Mouse (Mus musculus): ENCODE results near the gene Arhgap15. TPM values are rescaled to one million over a fixed set of nuclear protein-coding genes. Genes with fewer than 3 reads are reported as not detected.

The Arhgap15 gene
- total RNA-seq, 2 experiments from 2014 or later, result 0.82 to 1.0 TPM

DNA sequence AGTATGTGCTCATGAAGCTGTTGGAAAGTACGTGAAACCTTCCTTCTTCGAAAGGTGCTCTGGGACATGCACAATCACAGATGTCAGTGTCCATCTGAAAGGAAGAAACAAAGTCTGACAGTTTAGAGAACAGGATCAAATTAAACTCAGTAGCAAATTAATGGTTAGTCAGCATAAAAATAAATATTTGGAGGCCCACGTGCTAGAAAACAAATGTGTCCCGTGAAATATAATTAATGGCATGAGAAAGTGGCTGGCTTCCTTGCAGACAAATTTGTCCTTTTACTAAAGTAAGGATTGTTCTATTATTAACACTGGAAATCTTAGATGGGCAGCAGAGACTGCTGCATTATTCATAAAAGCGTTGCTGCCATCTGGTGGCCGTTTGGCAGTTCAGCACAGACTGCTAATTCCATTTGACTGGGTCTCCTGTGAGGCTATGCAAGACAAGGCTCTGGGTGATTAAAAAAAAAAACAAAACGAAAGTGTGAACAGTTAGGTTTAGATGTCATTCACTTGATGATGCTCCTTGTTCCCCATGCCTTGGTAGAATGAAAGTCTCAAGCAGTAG, 153.9 kb downstream of the Arhgap15 start:
- intact Hi-C loops (cut with DNase I), result loop anchor here (1.0 to 2.0 kb wide), 3 partner anchors 115 to 230 kb away; no protein-coding TSS in a partner anchor
- peak; percentile 74 to 85 for DNase-seq

DNA sequence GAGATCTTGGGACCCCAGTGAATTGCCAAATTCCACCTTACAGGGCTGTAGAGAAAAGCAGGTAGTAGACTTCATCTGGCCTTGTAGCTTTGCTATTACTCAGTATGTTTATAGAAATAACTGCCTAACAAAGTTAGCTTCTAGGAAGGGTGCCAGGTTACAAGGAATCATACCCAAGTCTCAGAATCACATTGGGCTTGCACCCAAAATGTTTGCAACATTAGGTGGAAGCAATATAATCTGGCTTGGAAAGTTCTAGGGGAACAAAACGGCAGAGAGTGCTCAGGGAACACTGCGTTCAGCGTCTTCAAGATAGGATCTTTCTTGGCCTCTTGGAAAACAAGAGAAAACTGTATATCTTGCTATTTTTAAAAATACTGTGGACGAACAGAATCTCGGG, 158.9 kb downstream of the Arhgap15 start:
- peak; percentile 25 to 35 for DNase-seq
- intact Hi-C loops (cut with DNase I), result no loop called here

DNA sequence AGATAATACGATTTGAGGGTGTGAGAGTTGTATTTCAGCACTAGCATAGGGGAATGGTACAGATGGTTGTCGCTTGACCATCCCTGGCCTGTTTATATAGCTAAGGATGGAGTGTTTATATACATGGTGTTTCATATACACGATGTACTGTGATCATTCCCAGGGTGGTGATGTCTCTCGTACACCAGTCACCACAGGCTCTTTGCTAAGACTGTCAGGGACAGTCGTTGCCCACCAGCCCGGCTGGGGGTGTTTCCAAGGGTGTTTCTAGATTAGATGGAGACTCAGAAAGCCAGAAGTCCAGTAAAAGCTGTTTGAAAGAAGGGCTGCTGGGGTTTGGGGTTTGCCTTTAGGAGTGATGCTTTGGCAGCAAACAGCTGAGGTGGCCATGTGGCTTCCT, 165.5 kb downstream of the Arhgap15 start:
- intact Hi-C loops (cut with DNase I), result no loop called here
- DNase-seq, result peak; percentile 16 to 20

DNA sequence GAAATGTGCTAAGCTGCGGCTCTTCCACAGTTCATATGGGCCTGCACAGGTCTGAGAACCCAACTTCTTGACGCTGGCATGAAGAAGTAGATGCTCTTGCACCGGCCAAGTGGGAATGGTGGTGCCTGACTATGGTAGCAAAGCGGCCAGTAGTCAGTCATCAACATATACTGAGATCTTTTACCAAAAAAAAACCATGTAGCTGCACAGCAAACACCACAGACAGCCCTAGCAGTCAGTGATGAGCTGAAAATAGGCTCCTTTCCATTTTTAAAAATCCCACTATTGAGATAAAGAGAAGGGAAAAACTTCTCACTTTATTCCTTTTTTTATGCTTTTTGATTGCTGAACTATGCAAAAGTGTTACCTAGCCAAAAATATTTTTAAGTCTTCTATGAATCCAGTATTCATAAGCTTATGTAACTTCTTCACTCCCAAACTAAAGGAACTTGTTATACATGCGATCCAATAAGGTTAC, 175.3 kb downstream of the Arhgap15 start:
- intact Hi-C loops (cut with DNase I), result no loop called here
- DNase-seq, result no peak

DNA sequence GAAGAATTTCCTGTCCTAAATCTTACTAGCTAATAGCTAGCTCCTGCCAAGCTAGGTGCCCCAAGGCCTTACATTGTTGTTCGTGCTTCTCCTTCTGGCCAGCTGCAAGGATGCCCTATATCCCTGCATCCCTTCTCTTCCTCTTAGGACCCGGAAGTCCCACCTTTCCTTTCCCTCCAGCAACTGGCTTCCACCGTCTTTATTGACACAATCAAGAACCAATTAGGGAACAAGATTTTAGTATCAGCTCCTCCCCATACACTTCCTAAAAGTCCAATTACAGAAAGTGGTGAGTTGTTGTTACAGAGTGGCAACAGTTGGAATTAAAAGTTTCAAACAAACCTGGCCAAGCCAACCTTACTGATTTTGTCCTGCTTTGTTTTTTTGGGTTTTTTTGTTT, 183.1 kb downstream of the Arhgap15 start:
- DNase-seq, result no peak
- intact Hi-C loops (cut with DNase I), result no loop called here

DNA sequence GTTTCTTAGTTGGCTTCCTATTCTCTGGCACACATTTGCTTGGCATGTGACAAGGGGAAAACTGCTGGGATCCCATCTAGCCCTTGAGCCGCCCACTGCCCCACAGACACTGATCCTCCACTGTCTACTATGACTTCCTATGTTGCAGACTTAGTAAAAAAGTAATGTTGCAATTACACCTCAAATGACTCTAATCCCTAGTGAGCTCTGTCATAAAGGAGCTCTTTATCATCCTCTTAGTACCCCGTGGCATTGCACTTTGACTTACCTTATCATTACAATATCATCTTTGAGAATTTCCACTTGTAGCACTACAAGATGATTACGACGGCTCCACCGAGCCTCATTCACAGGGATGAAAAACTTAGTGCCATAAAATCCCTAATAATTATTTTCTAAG, 190.6 kb downstream of the Arhgap15 start:
- DNase-seq, result no peak

DNA sequence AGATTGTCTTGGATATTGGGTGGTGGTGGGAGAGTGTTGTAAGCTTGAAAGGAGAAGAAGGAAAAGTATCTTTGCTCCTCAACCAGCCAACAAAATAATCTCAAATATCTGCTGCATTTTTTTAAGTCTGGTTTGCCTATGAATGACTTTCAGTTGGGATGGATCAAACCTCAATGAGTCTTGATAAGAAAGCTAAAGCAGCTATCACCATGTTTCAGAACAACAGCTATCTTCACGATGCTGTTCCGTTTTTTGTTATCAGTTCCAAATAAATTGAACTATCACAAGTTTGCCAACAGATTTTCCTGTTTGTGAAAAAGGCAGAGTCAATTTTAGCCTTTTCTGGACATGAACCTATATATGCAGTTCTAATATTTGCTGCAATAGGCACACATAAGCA, 197.1 kb downstream of the Arhgap15 start:
- intact Hi-C loops (cut with DNase I), result no loop called here
- DNase-seq, result no peak

More for the DNA sequence above, 190.6 kb downstream of the Arhgap15 start:
- intact Hi-C loops (cut with DNase I), result no loop called here

DNA sequence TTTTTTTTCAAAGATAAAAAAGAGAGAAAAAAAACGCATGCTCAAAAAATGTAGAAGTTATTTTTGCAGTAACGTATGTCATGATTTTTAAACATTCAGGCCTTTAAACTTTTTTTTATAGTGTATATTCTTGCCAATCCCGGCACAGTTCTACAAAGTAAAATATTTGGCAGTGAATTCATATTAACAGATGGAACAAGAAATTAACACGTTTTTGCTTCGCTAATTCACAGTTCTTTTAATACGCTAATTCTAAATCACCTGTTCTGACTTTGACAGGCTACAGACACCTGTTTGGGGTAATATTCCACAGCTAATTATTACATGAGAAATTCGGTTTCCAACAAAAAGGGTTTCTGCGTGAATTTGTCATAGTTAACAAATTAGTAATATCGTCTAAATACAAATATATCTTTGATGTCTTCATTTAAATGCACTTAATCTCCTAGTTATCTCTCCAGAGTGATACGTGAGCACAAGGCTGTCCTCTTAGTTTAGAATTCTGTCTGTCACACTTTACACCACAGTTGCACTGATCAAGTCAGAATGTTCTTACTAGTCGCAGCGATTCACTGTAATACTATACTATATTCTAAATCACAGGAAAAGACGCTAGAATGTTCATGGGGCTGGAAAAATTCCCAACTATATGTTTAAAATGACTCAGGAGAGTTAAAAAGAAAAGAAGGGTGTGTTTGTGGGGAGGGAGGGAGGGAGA, 201.3 kb downstream of the Arhgap15 start:
- no peak for DNase-seq
- intact Hi-C loops (cut with DNase I), result no loop called here

DNA sequence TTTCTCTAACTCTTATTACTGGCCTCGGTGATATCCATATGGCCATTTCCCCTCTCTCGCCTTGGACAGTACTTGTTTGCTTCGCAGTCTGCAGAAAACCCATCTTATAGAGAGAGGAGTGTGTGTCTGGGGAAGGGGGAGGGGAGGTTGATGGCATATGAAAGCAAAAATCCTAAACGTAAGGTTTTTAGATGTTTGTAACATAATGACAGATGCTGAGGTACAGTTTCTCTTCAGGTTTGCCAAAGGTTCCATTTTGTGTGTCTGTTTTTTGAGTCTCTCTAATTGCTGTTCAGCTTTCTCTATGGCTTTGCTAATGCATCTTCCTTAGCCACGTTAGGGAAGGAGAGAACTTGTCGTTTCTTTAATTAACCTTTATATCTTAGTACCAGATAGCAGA, 202.1 kb downstream of the Arhgap15 start:
- intact Hi-C loops (cut with DNase I), result no loop called here
- no peak for DNase-seq

DNA sequence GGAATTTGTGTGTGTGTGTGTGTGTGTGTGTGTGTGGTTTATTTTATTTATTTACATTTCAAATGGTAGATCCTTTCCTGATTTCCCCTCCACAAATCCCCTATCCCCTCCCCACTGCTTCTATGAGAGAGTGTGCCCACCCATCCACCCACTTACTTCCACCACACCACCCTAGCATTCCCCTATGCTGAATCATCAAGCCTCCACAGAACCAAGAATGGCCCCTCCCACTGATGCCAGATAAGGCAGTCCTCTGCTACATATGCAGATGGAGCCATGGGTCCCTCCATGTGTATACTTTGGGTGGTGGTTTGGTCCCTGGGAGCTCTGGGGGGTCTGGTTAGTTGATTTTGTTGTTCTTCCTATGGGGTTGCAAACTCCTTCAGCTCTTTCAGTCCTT, 210.6 kb downstream of the Arhgap15 start:
- intact Hi-C loops (cut with DNase I), result no loop called here
- DNase-seq, result no peak

DNA sequence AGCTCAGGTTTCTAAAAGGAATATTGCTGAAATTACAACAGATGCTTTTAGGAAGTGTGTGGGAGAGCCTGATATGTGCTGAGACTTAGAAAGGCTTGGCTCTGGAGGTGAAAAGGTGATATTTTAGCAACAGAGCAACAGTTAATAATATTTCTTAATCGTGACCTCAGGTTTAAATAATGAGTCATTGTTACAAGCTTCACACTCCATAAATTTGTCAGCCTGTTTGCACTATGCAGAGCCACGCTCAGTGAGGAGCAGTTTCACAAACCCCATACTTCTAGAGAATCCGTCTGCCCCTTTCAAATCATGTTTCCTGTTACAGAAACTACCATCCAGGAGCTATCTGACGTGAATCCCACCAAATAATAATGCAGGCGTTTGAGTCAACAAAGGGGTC, 213.8 kb downstream of the Arhgap15 start:
- no peak for DNase-seq
- intact Hi-C loops (cut with DNase I), result no loop called here

DNA sequence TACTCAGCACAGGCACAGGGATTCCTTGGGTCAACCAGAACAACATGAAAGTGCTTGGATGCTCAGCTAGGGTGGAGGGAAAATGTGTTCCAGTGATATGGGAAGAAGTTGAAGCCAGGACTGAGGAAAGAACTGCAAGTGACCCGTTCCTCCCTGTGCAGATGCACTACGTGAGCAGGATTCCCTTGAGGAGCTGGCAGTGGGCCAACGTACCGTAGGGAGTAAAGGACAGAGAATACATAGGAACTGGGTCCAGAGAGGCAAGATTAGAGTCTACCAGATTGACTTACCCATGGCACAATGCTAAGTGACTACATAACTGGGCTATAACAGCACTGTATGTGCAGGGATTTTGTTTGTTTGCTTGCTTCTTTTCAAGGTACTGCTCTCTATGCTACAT, 220.0 kb downstream of the Arhgap15 start:
- DNase-seq, result peak; percentile 4 to 9

DNA sequence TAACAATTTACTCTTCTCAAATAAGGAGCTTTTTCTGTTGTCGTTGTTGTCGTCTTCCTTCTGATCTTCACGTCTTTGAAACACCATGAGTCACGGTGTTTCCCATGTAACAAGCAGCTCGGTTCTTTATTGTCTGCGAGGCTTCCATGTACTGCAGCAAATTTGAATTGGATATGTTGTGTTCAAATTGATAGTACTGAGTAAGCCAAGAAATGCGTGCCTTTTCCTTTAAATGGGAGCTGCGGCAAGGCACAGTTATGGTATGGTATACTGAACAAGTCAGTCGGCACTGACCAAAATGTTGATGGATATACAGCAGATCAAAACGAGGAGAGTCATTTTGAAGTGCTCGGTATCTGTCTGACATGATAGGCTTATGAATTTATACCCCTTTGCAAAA, 229.1 kb downstream of the Arhgap15 start:
- no peak for DNase-seq
- intact Hi-C loops (cut with DNase I), result no loop called here

More for the DNA sequence above, 220.0 kb downstream of the Arhgap15 start:
- intact Hi-C loops (cut with DNase I), result no loop called here

DNA sequence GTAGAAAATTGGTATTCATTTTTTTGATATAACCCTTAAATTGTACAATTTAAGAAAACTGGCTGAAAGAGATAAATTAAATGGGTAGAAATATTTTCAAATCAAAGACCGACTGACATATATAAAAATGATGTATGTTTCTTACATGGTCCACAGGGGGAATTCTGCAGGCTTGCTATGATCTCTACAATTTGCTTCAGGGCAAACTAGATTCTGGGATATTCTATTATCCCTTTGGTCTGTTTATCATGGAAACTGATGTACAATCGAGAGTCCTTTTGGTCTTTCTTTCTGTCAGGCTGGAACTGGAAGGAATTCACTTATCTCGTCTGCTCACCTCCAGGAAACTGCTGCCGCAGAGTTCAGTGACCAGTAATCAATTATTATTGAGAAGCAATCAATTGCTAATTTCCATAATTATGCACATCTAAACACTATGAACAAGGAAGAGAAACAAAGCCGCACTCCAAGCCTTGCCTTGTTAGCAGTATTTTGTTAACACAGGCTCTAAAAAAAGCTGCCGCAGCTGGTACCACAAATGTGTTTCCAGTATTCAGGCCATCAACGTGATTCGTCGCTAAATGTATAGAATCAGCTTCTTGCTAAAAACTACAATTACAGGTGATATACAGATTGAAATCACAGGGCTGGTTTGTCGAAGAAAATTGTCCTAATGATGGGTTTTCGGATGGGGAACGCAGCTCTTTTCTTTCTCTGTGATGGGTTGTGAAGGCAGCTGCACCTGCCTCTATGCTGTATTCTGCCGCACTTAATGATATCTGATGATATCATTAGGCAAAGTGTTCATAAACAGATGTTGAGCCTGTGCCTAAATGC, 229.8 kb downstream of the Arhgap15 start:
- intact Hi-C loops (cut with DNase I), result no loop called here

DNA sequence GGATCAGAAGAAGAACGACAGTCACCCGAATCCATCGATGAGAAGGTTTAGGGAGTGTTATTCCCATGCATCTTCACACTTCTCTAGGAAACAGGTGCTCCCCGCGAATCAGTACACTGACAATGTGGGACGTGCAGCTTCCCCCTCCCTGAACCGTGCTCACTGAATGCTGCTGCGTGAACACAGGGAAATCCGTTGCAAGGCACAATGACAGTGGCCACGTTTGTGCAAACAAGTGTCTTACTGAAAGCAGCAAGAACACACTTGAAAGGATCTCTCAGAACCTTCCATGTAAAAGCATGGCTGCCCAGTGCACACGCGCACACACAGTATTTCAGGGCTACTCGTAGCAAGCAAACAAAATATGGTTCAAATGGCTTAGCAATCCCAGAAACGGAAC, 237.4 kb downstream of the Arhgap15 start:
- intact Hi-C loops (cut with DNase I), result no loop called here
- DNase-seq, result no peak

More for the DNA sequence above, 229.8 kb downstream of the Arhgap15 start:
- DNase-seq, result no peak

DNA sequence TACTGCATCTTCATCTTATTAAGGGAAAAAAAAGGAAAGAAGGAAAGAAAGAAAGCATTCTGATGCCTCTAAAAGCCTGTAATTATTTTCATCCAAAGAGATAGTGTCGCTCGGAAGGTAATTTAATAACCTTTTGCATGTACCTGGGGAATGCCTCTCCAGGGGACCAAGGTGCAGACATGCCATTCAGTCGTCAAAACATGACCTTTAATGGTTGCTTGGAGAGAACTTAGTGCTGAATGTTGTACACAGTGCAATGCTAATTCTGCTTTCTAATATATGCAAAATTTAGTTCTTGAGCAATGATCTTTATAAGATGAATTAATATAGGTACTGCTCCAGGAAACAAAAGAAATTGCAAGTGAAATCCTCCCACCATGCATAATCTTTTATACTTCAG, 239.3 kb downstream of the Arhgap15 start:
- no peak for DNase-seq
- intact Hi-C loops (cut with DNase I), result no loop called here

DNA sequence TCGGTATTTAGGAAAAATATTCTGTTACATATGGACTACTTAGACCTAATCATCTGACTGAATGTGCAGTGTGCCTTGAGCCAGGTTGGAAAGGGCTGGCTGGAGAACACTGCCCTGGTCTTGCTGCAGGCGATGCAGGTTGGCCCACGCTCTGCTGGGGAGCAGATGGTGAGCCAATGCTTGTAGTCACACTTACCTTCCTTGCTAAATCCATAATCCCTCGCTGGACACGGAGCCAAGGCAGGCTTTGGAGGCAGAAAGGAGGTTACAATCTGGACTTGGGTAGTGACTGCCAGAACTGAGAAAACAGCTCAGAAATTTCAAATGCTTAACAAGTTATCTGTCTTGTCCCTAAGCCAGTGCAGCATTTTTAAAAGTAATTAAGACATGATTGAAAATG, 241.2 kb downstream of the Arhgap15 start:
- intact Hi-C loops (cut with DNase I), result no loop called here
- no peak for DNase-seq

DNA sequence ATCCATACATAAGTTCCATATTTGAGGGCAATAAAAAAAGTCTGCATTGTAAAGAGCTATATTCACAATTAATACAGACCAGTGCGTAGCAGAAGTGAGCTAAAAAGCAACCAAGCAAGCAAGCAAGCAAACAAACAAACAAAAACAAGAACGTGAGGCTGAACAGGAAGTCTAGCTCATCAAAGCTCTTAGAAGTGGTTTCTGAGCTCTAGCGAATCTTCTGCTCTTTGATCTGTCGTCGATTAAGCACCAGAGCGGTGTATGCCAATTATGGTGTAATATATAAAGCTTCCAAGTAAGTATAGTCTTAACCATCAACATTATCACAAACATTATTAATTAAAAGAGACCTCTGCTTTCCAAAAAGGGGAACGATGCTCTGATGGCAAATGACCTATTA, 243.9 kb downstream of the Arhgap15 start:
- intact Hi-C loops (cut with DNase I), result no loop called here
- no peak for DNase-seq

DNA sequence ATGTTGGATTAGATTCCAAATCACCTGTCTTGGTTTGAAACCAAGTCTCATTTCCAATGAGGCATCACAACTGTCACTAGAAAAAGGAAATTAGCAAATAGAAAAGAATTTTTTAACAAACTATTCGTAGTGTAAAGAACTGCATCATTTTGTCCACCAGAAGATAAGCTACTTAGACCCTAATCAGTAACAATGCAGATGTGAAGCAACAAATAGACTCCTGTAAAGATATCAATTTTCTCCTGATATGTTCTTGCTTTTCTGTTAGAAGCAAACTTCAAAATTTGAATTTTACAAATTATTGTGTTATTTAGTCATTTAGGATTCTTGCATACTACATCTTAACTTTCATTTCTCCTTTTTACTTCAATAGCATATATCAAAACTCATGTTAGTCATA, 253.8 kb downstream of the Arhgap15 start:
- intact Hi-C loops (cut with DNase I), result no loop called here
- no peak for DNase-seq

DNA sequence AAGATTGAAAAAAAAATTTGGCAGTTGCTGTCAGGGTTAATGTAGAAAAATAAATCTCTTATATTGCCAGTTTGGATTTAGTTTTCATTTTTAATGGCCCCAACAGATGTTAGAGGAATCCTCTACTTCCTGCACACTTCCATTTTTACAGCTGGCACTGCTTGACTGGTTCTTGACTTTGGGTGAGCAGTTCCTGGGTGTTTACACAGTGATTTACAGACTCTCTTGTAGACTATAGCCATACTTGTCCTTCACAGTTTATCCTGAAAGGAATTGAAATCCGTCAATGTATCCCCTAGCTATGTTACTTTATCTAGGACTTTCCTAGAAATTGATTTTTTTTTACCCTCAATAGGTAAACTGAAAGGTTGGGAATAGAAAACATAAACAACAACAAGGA, 261.6 kb downstream of the Arhgap15 start:
- intact Hi-C loops (cut with DNase I), result no loop called here
- DNase-seq, result no peak

DNA sequence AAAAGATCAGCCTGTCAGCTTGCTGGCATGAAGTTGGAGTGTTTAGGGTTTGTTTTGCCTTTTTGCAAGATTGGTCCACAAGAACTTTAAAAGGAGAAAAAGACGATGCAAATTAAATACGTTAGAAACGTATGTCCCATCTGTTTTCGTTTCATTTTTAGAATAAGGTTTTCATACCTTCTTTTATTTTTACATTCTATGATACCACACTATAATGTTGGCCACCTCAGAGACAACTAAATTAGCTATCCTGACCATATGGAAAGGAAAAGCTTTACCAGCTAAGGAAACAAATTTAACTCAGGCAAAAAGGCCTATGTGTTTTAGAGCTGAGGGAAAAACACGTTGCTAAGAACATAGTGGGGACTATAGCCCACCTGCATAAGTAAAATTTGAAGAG, 264.8 kb downstream of the Arhgap15 start:
- no peak for DNase-seq
- intact Hi-C loops (cut with DNase I), result no loop called here

DNA sequence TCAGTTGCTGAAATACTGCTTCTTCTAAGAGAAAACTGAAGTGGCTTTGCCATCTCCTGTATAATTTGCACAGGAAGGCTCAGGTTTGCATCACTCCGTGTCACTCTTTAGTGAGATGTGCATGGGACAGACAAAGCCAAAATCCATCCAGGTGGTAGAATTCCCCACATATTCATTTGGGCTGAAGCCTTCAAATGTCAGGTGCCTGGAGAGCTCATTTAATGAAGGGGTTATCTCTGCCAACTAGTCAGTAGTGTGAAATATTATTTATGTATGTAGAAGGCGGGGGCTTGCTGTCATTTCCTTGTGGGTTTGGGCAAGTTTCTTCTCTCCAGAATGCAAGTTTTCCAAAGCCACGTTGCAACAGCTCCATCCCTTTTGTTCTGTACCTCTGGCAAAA, 268.1 kb downstream of the Arhgap15 start:
- DNase-seq, result no peak
- intact Hi-C loops (cut with DNase I), result no loop called here

Measured in heart, postnatal 10 days (tissue).